Mouse (Mus musculus) lung, adult 2 months (tissue): ENCODE results near the gene Irak3. TPM values are rescaled to one million over a fixed set of nuclear protein-coding genes. Genes with fewer than 3 reads are reported as not detected.

Experiments
- DNase-seq: peaks from one replicate; pipeline ENCODE4 v3.0.0; 2022
- H3K4me1 ChIP-seq: fragments of 200-500 bp; 2 replicates; pipeline ENCODE4 v1.6.1; 2011; ENCODE audit warnings: low read length; ENCODE audit not compliant: control insufficient read depth, insufficient read depth
- H3K4me3 ChIP-seq: fragments of 200-500 bp; replicated peaks from 2 replicates; pipeline ENCODE3; 2011; ENCODE audit warnings: low read depth, mild to moderate bottlenecking, control low read depth, low read length; ENCODE audit errors: extremely low read depth
- CTCF ChIP-seq: fragments of 200-500 bp; IDR thresholded peaks from 2 replicates; pipeline ENCODE4 v1.5.1; 2011; ENCODE audit warnings: mild to moderate bottlenecking, low read length, control low read depth; ENCODE audit not compliant: insufficient read depth
- POLR2A ChIP-seq: fragments of 200-500 bp; IDR thresholded peaks from 2 replicates; pipeline ENCODE4 v1.6.1; 2011; ENCODE audit warnings: low read depth, mild to moderate bottlenecking, control low read depth, low read length, borderline replicate concordance; ENCODE audit errors: extremely low read depth
- WGBS: fragments of 180-500 bp; shearing (Covaris S2); methylation state at CpG from one replicate; pipeline ENCODE4 v1.1.7; 2018; 5-methylcytosine and 5-hydroxymethylcytosine counted together
- polyA plus RNA-seq: library from polyadenylated mRNA; depleted of rRNA; stranded (reverse); fragments of >200 nt; gene quantifications from 2 replicates; pipeline ENCODE4 v1.2.3, GENCODE M21; 2012

The Irak3 gene
- polyA plus RNA-seq, 1 experiment = 4.3 TPM

GRCm38 (mm10) chr10:120140916-120141516 is 60.9 kb downstream of the Irak3 start:
- H3K4me3 ChIP-seq = no peak overlapping the region
- no peak for DNase-seq
- TF ChIP-seq CTCF (no peak), POLR2A (no peak)
- no peaks in the 10 kb centered on the region for H3K4me1 ChIP-seq
- 47% methylated on average over 10 of the region's 10 CpGs for WGBS

GRCm38 (mm10) chr10:120140193-120140592 is 61.7 kb downstream of the Irak3 start:
- Histone ChIP-seq H3K4me1 (no peaks in the 10 kb centered on the region), H3K4me3 (no peak overlapping the region)
- TF ChIP-seq CTCF (no peak), POLR2A (no peak)
- no peak for DNase-seq
- WGBS = 47% methylated on average over 4 of the region's 4 CpGs

- 51% methylated on average over 12 of the region's 12 CpGs for WGBS
- no peak for DNase-seq
- TF ChIP-seq POLR2A (no peak), CTCF (no peak)
Measured at GRCm38 (mm10) chr10:120136020-120136562, 65.8 kb downstream of the Irak3 start.

GRCm38 (mm10) chr10:120133697-120134096 is 68.2 kb downstream of the Irak3 start:
- TF ChIP-seq CTCF (no peak), POLR2A (no peak)
- Histone ChIP-seq H3K4me1 (no peaks in the 10 kb centered on the region), H3K4me3 (no peak overlapping the region)
- WGBS = 43% methylated on average over 11 of the region's 11 CpGs
- DNase-seq = no peak

More at GRCm38 (mm10) chr10:120136020-120136562, 65.8 kb downstream of the Irak3 start:
- Histone ChIP-seq H3K4me1 (no peaks in the 10 kb centered on the region), H3K4me3 (no peak overlapping the region)

GRCm38 (mm10) chr10:120130621-120131020 is 71.3 kb downstream of the Irak3 start:
- 63% methylated on average over 16 of the region's 16 CpGs for WGBS
- H3K4me1 ChIP-seq = no peaks in the 10 kb centered on the region
- no peak for DNase-seq
- no peak for TF ChIP-seq POLR2A
- TF ChIP-seq CTCF = no peak
- no peak overlapping the region for H3K4me3 ChIP-seq

GRCm38 (mm10) chr10:120128601-120129277 is 73.2 kb downstream of the Irak3 start:
- TF ChIP-seq CTCF = no peak
- no peak for TF ChIP-seq POLR2A
- Histone ChIP-seq H3K4me1 (no peaks in the 10 kb centered on the region), H3K4me3 (no peak overlapping the region)
- DNase-seq = no peak
- WGBS = 21% methylated on average over 13 of the region's 13 CpGs

- DNase-seq = no peak
- peaks cover 2% of the 10 kb centered on the region for H3K4me1 ChIP-seq
- no peak overlapping the region for H3K4me3 ChIP-seq
- no peak for TF ChIP-seq POLR2A
- TF ChIP-seq CTCF = no peak
- 59% methylated on average over 10 of the region's 10 CpGs for WGBS
Measured at GRCm38 (mm10) chr10:120125465-120125857, 76.5 kb downstream of the Irak3 start.

- no peak for TF ChIP-seq POLR2A
- TF ChIP-seq CTCF = peak; percentile 91
- WGBS = 46% methylated on average over 7 of the region's 7 CpGs
- no peak overlapping the region for H3K4me3 ChIP-seq
Measured at GRCm38 (mm10) chr10:120124801-120125464, 77.0 kb downstream of the Irak3 start.

GRCm38 (mm10) chr10:120123721-120124120 is 78.2 kb downstream of the Irak3 start:
- no peak overlapping the region for H3K4me3 ChIP-seq
- peaks cover 3% of the 10 kb centered on the region for H3K4me1 ChIP-seq
- DNase-seq = no peak
- no peak for TF ChIP-seq POLR2A
- no peak for TF ChIP-seq CTCF
- WGBS = 95% methylated on average over 3 of the region's 3 CpGs

More at GRCm38 (mm10) chr10:120124801-120125464, 77.0 kb downstream of the Irak3 start:
- peaks cover 3% of the 10 kb centered on the region for H3K4me1 ChIP-seq
- DNase-seq = peak; percentile 70

- 92% methylated on average over 1 of the region's 1 CpGs for WGBS
- no peak for DNase-seq
- Histone ChIP-seq H3K4me1 (no peaks in the 10 kb centered on the region), H3K4me3 (no peak overlapping the region)
- TF ChIP-seq POLR2A (no peak), CTCF (no peak)
Measured at GRCm38 (mm10) chr10:120115249-120115648, 86.7 kb downstream of the Irak3 start.
